Mouse (Mus musculus): ENCODE measurements at regions not wholly inside any gene's neighbourhood (a gene's known extent, or its start where the extent isn't known, plus 50 kb on each side); places are given as distances from the start of the nearest gene placed in this dataset.

- no peak overlapping the region for H3K4me2 ChIP-seq (ENCODE audit: low read depth, low read length, severe bottlenecking)
- ATAC-seq (replicated peaks; ENCODE audit: low FRiP score): no peak
- H3K27ac ChIP-seq (ENCODE audit: low read depth, low read length): no peak overlapping the region
- peaks cover 11% of the 10 kb centered on the region for H3K4me1 ChIP-seq (replicated peaks; ENCODE audit: control insufficient read depth, insufficient read depth, low read length)
- no peaks in the 10 kb centered on the region for H3K36me3 ChIP-seq (ENCODE audit: control insufficient read depth, insufficient read depth, low read length)
- 93% methylated on average over 3 of the region's 3 CpGs for WGBS
- no peak overlapping the region for H3K4me3 ChIP-seq (ENCODE audit: low read depth, low read length)
- no peaks in the 10 kb centered on the region; the same call in 1 of the 2 replicates for H3K9me3 ChIP-seq (ENCODE audit: control insufficient read depth, low read length)
- no peaks in the 10 kb centered on the region for H3K27me3 ChIP-seq (ENCODE audit: control insufficient read depth, insufficient read depth, low read length)
- no peak overlapping the region for H3K9ac ChIP-seq (ENCODE audit: low read length)
- no peak for DNase-seq (ENCODE audit: low spot score)
Observed at GRCm38 (mm10) chr13:28541607-28542006, 284.3 kb downstream of the Gm11361 start.

- H3K36me3 ChIP-seq (ENCODE audit: control insufficient read depth, insufficient read depth, low read length): no peaks in the 10 kb centered on the region
- H3K4me1 ChIP-seq (replicated peaks; ENCODE audit: control insufficient read depth, insufficient read depth, low read length): no peaks in the 10 kb centered on the region
- DNase-seq (ENCODE audit: low spot score) (no peak), ATAC-seq (replicated peaks; ENCODE audit: low FRiP score) (no peak)
- 95% methylated on average over 1 of the region's 1 CpGs for WGBS
- no peak overlapping the region for H3K4me2 ChIP-seq (ENCODE audit: low read depth, low read length, severe bottlenecking)
- H3K9ac ChIP-seq (ENCODE audit: low read length): no peak overlapping the region
- no peak overlapping the region for H3K4me3 ChIP-seq (ENCODE audit: low read depth, low read length)
- peaks cover 4% of the 10 kb centered on the region for H3K9me3 ChIP-seq (ENCODE audit: control insufficient read depth, low read length)
- H3K27me3 ChIP-seq (ENCODE audit: control insufficient read depth, insufficient read depth, low read length): no peaks in the 10 kb centered on the region
- H3K27ac ChIP-seq (ENCODE audit: low read depth, low read length): no peak overlapping the region
Observed at GRCm38 (mm10) chr13:28533080-28533479, 275.8 kb downstream of the Gm11361 start.

- H3K9ac ChIP-seq (ENCODE audit: low read length): no peak overlapping the region
- no peak for DNase-seq (ENCODE audit: low spot score)
- H3K4me2 ChIP-seq (ENCODE audit: low read depth, low read length, severe bottlenecking): no peak overlapping the region
- H3K27ac ChIP-seq (ENCODE audit: low read depth, low read length): no peak overlapping the region
- 87% methylated on average over 3 of the region's 3 CpGs for WGBS
- no peaks in the 10 kb centered on the region for H3K27me3 ChIP-seq (ENCODE audit: control insufficient read depth, insufficient read depth, low read length)
- H3K4me1 ChIP-seq (replicated peaks; ENCODE audit: control insufficient read depth, insufficient read depth, low read length): no peaks in the 10 kb centered on the region
- no peaks in the 10 kb centered on the region for H3K36me3 ChIP-seq (ENCODE audit: control insufficient read depth, insufficient read depth, low read length)
- peaks cover 4% of the 10 kb centered on the region for H3K9me3 ChIP-seq (ENCODE audit: control insufficient read depth, low read length)
- H3K4me3 ChIP-seq (ENCODE audit: low read depth, low read length): no peak overlapping the region
- ATAC-seq (replicated peaks; ENCODE audit: low FRiP score): no peak
Observed at GRCm38 (mm10) chr13:28532278-28532677, 274.9 kb downstream of the Gm11361 start.

GRCm38 (mm10) chr13:28531534-28531999, 274.2 kb downstream of the Gm11361 start:
- H3K4me2 ChIP-seq (ENCODE audit: low read depth, low read length, severe bottlenecking): no peak overlapping the region
- no peaks in the 10 kb centered on the region for H3K4me1 ChIP-seq (replicated peaks; ENCODE audit: control insufficient read depth, insufficient read depth, low read length)
- no peak overlapping the region for H3K27ac ChIP-seq (ENCODE audit: low read depth, low read length)
- H3K9ac ChIP-seq (ENCODE audit: low read length): no peak overlapping the region
- no peak overlapping the region for H3K4me3 ChIP-seq (ENCODE audit: low read depth, low read length)
- ATAC-seq (replicated peaks; ENCODE audit: low FRiP score) (no peak), DNase-seq (ENCODE audit: low spot score) (no peak)
- H3K9me3 ChIP-seq (ENCODE audit: control insufficient read depth, low read length): peaks cover 4% of the 10 kb centered on the region
- no peaks in the 10 kb centered on the region for H3K27me3 ChIP-seq (ENCODE audit: control insufficient read depth, insufficient read depth, low read length)
- no peaks in the 10 kb centered on the region for H3K36me3 ChIP-seq (ENCODE audit: control insufficient read depth, insufficient read depth, low read length)
- WGBS: 89% methylated on average over 5 of the region's 5 CpGs

- Histone ChIP-seq H3K4me1 (replicated peaks; ENCODE audit: control insufficient read depth, insufficient read depth, low read length) (no peaks in the 10 kb centered on the region), H3K9ac (ENCODE audit: low read length) (no peak overlapping the region), H3K27me3 (ENCODE audit: control insufficient read depth, insufficient read depth, low read length) (no peaks in the 10 kb centered on the region), H3K4me2 (ENCODE audit: low read depth, low read length, severe bottlenecking) (no peak overlapping the region), H3K27ac (ENCODE audit: low read depth, low read length) (no peak overlapping the region), H3K9me3 (ENCODE audit: control insufficient read depth, low read length) (peaks cover 4% of the 10 kb centered on the region), H3K36me3 (ENCODE audit: control insufficient read depth, insufficient read depth, low read length) (no peaks in the 10 kb centered on the region), H3K4me3 (ENCODE audit: low read depth, low read length) (no peak overlapping the region)
- 89% methylated on average over 3 of the region's 3 CpGs for WGBS
- DNase-seq (ENCODE audit: low spot score): no peak
- no peak for ATAC-seq (replicated peaks; ENCODE audit: low FRiP score)
Observed at GRCm38 (mm10) chr13:28530947-28531346, 273.6 kb downstream of the Gm11361 start.

- Histone ChIP-seq H3K4me2 (ENCODE audit: low read depth, low read length, severe bottlenecking) (no peak overlapping the region), H3K9me3 (ENCODE audit: control insufficient read depth, low read length) (peaks cover 4% of the 10 kb centered on the region), H3K27ac (ENCODE audit: low read depth, low read length) (no peak overlapping the region), H3K4me3 (ENCODE audit: low read depth, low read length) (no peak overlapping the region), H3K4me1 (replicated peaks; ENCODE audit: control insufficient read depth, insufficient read depth, low read length) (no peaks in the 10 kb centered on the region), H3K36me3 (ENCODE audit: control insufficient read depth, insufficient read depth, low read length) (no peaks in the 10 kb centered on the region), H3K9ac (ENCODE audit: low read length) (no peak overlapping the region), H3K27me3 (ENCODE audit: control insufficient read depth, insufficient read depth, low read length) (no peaks in the 10 kb centered on the region)
- DNase-seq (ENCODE audit: low spot score) (no peak), ATAC-seq (replicated peaks; ENCODE audit: low FRiP score) (no peak)
- WGBS: 88% methylated on average over 4 of the region's 4 CpGs
Observed at GRCm38 (mm10) chr13:28528898-28529511, 271.7 kb downstream of the Gm11361 start.

GRCm38 (mm10) chr13:28526299-28526698, 269.0 kb downstream of the Gm11361 start:
- H3K36me3 ChIP-seq (ENCODE audit: control insufficient read depth, insufficient read depth, low read length): no peaks in the 10 kb centered on the region
- peaks cover 4% of the 10 kb centered on the region for H3K9me3 ChIP-seq (ENCODE audit: control insufficient read depth, low read length)
- no peak for ATAC-seq (replicated peaks; ENCODE audit: low FRiP score)
- no peak for DNase-seq (ENCODE audit: low spot score)
- no peak overlapping the region for H3K9ac ChIP-seq (ENCODE audit: low read length)
- 92% methylated on average over 1 of the region's 1 CpGs for WGBS
- no peak overlapping the region for H3K4me2 ChIP-seq (ENCODE audit: low read depth, low read length, severe bottlenecking)
- H3K27me3 ChIP-seq (ENCODE audit: control insufficient read depth, insufficient read depth, low read length): no peaks in the 10 kb centered on the region
- no peak overlapping the region for H3K4me3 ChIP-seq (ENCODE audit: low read depth, low read length)
- 0 out of 2 replicates have a peak, but pooled peaks cover 1% of the 10 kb centered on the region for H3K4me1 ChIP-seq (replicated peaks; ENCODE audit: control insufficient read depth, insufficient read depth, low read length)
- H3K27ac ChIP-seq (ENCODE audit: low read depth, low read length): no peak overlapping the region

- no peak for ATAC-seq (replicated peaks; ENCODE audit: low FRiP score)
- no peaks in the 10 kb centered on the region for H3K36me3 ChIP-seq (ENCODE audit: control insufficient read depth, insufficient read depth, low read length)
- H3K9ac ChIP-seq (ENCODE audit: low read length): no peak overlapping the region
- no peaks in the 10 kb centered on the region for H3K9me3 ChIP-seq (ENCODE audit: control insufficient read depth, low read length)
- 86% methylated on average over 3 of the region's 3 CpGs for WGBS
- H3K4me1 ChIP-seq (replicated peaks; ENCODE audit: control insufficient read depth, insufficient read depth, low read length): 0 out of 2 replicates have a peak, but pooled peaks cover 1% of the 10 kb centered on the region
- H3K27ac ChIP-seq (ENCODE audit: low read depth, low read length): no peak overlapping the region
- no peak overlapping the region for H3K4me2 ChIP-seq (ENCODE audit: low read depth, low read length, severe bottlenecking)
- no peak for DNase-seq (ENCODE audit: low spot score)
- no peaks in the 10 kb centered on the region for H3K27me3 ChIP-seq (ENCODE audit: control insufficient read depth, insufficient read depth, low read length)
- H3K4me3 ChIP-seq (ENCODE audit: low read depth, low read length): no peak overlapping the region
Observed at GRCm38 (mm10) chr13:28524411-28524810, 267.1 kb downstream of the Gm11361 start.

- Histone ChIP-seq H3K27ac (ENCODE audit: low read depth, low read length) (no peak overlapping the region), H3K4me3 (ENCODE audit: low read depth, low read length) (no peak overlapping the region), H3K4me1 (replicated peaks; ENCODE audit: control insufficient read depth, insufficient read depth, low read length) (0 out of 2 replicates have a peak, but pooled peaks cover 1% of the 10 kb centered on the region), H3K36me3 (ENCODE audit: control insufficient read depth, insufficient read depth, low read length) (no peaks in the 10 kb centered on the region), H3K9me3 (ENCODE audit: control insufficient read depth, low read length) (no peaks in the 10 kb centered on the region), H3K27me3 (ENCODE audit: control insufficient read depth, insufficient read depth, low read length) (no peaks in the 10 kb centered on the region), H3K9ac (ENCODE audit: low read length) (no peak overlapping the region), H3K4me2 (ENCODE audit: low read depth, low read length, severe bottlenecking) (no peak overlapping the region)
- ATAC-seq (replicated peaks; ENCODE audit: low FRiP score) (no peak), DNase-seq (ENCODE audit: low spot score) (no peak)
- WGBS: 93% methylated on average over 1 of the region's 1 CpGs
Observed at GRCm38 (mm10) chr13:28520127-28520482, 262.8 kb downstream of the Gm11361 start.

All from forebrain, embryonic 11.5 days (tissue).